Mouse (Mus musculus) cerebellum, postnatal 36 days (tissue): ENCODE measurements around the gene Gpx4.
"Not testable (repeated sequence)": the region's sequence is repeated elsewhere in the genome, so short reads cannot be mapped to it uniquely, and the experiment has no call there.

ENCODE experiments used
- DNase-seq, 2 experiments: peaks; one replicate each; pipeline ENCODE4 v3.0.0; 2021 to 2022; ENCODE audit warnings: mixed read lengths in 2 of 2

The Gpx4 gene

DNA sequence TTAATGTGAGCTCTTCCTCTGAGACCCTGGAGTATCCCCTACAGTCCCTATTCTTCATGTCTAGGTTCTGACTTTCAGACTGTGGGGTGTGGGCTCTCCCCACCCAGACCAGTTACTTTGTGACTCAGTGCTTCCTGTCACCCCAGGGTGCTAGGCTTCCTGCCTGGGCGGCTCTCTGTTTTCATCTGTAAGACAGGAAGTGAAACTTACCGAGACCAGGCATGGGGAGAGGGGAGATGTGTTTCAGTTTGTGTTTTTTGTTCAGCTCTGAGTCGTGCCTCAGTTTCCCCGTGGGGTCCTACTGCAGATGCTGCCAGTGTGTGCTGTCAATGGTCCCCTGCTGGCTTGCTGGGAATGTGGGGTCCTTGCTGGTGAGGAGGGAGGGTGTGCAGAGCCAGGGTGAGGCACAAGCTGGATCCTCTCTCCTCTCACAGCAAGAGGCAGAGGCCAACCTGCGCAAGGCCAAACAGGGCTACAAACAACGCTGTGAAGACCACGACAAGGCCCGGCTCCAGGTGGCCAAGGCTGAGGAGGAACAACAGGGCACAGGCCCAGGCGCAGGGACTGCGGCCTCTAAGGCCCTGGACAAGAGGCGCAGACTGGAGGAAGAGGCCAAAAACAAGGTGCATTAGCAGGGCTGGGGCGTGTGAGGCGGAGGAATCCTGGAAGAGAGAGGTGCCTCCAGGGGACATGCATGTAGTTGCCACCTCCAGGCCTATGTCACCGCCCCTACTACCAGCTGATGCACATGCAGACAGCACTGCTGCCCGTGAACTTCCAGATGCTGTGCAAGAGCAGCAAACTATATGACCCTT, 22.5 kb upstream of the Gpx4 start:
- no peak for DNase-seq

DNA sequence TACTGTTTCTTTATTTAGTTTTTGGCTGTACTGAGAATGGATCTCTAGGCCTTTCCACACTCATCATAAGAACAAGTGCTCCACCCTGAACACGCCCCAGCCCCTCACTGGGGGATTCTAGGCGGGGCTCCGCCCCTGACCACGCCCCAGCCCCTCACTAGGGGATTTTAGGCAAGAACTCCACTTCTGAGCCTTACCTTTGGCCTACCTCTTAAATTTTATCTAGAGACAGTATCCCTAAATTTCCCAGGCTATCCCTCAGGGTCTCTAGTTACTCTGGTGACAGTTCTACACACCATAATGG, 22.0 kb upstream of the Gpx4 start:
- no peak for DNase-seq

DNA sequence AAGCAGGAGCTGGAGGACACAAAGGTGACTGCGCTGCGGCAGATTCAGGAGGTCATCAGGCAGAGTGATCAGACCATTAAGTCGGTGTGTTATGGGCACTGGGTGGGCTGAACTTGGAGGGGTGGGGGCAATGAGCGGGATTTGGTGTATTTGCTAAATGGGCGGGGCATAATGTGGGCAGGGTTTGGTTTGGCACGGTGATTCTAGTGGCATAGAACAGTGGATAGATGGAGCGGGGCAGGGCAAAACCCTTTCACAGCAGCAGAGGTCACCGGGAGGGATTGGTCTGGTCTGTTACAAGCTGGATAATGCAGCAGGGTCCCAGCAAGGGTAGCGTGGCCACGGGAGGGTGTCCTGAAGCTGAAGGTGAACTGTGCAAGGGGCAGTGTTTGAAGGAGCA, 21.5 kb upstream of the Gpx4 start:
- no peak for DNase-seq

DNA sequence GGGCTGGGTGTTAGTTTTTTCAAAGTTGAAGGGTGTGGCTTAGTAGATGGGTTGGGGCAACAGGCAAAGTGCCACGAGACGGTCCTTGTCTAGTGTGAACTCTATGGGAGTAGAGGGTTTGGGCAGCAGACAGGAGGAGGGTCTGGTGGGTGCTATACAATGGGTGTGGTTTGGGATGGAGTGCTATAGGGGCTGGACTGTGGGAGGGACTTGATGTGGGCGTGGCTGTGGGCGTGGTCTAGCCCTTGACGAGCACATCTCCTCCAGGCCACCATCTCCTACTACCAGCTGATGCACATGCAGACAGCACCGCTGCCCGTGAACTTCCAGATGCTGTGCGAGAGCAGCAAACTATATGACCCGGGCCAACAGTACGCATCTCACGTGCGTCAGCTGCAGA, 21.1 kb upstream of the Gpx4 start:
- no peak for DNase-seq

DNA sequence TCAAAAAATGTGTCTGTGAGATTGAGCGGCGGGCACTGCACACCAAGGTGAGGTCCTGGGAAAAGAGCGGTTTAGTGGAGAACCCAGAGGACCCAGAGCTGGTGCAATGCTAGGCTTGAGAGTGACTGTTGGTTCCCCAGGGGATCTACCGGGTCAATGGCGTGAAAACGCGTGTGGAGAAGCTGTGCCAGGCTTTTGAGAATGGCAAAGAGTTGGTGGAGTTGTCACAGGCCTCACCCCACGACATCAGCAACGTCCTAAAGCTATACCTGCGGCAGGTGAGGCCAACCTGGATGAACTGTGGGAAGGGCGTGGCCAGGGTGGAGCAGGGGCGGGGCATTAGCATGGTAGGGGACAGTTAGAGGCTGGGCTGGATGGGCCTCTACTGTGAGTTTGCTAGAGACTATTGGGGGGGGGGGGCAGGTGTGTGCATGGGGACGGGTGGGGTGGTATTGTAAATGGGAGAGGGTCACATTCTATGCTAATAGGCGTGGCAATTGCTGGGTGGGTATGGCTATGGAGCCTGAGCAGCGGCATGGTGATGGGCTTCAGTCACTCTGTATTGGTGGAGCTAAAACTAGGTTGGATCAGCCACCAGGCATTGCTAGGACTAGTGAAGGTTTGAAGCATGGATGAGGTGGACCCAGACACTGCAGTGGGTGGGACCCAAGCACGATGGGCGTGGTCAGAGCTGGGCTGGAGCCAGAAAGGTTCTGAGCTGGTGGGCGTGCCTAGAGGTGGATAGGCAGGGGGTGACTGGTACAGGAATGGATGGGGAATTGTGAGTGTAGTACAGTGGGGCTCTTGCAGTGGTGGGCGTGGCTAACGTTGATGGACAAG, 19.1 kb upstream of the Gpx4 start:
- no peak for DNase-seq

DNA sequence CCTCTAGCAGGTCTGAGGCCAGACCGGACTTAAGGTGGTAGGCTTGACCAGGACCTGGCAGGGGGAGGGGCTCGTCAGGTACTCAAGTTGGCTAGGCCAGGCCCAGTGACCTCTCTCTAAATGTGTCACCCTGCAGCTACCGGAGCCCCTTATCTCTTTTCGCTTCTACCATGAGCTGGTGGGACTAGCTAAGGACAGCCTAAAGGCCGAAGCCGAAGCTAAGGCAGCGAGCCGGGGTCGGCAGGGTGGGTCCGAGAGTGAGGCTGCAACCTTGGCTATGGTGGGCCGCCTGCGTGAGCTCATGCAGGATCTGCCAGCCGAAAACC, 18.5 kb upstream of the Gpx4 start:
- no peak for DNase-seq

DNA sequence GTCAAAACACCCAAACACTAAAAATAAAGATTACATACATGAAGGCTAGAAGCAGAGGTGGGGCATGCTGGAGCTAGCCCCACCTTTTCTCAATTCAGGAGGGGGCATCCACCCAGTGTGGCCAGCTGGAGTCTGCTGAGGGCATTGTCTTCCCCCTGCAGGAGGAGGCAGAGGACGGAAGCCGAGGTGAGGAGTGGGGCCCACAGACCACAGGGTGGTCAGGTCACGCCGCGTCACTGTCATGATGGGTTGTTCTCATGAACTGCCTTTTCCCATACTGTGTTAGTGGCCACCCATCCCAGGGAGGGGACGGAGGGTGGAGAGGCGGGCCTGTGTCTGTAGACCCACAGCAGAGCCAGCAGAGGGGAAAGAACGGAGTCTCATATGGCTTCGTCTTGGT, 16.8 kb upstream of the Gpx4 start:
- DNase-seq = no peak

DNA sequence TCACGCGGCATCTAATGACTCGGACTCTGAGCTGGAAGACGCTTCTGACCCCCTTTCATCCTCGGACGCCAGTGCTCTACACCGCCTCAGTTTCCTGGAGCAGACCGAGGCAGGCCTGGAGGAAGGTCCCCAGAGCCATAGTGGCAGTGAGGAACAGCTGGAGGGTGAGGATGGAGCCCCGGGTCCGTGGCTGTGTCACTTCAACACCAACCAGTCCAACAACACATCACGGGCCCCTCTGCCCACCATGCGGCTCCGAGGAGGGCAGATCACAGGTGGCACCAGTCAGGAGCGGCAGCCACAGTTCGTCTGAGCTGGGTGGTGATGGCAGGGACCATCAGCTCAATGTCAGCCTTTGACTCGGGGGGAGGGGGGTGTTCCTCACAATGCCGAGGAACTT, 16.2 kb upstream of the Gpx4 start:
- DNase-seq = no peak

DNA sequence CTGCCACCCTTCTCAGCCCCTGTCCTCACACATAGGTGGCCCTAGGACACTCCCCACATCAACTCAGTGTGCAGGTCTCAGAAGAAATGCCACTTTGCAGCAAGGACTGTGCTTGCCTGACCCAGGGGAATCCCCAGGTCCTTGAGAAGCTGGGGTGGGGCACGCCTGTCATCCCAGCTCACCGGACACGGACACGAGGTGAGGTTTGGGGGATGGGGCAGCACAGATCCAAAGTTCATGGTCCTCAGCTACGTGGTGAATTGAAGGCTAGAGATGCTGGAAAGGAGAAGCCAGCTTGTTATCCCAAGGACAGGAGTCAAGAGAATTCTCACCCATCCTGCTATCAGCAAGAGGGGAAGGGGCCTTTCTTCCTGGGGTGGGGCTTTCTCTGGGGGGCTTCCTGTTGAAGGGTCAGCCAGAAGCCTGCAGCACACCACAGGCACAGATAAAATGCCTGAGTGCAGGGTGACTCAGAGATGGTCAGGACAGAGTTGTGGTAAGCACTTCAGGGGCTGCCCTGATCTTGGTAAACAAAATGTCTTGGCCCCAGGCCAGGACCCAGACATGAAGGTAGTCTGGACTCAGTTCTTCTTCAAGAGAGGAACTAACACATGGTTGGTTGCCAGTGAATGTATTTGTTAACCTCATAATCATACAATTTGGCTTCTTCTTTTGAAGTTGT, 14.0 kb upstream of the Gpx4 start:
- no peak for DNase-seq

DNA sequence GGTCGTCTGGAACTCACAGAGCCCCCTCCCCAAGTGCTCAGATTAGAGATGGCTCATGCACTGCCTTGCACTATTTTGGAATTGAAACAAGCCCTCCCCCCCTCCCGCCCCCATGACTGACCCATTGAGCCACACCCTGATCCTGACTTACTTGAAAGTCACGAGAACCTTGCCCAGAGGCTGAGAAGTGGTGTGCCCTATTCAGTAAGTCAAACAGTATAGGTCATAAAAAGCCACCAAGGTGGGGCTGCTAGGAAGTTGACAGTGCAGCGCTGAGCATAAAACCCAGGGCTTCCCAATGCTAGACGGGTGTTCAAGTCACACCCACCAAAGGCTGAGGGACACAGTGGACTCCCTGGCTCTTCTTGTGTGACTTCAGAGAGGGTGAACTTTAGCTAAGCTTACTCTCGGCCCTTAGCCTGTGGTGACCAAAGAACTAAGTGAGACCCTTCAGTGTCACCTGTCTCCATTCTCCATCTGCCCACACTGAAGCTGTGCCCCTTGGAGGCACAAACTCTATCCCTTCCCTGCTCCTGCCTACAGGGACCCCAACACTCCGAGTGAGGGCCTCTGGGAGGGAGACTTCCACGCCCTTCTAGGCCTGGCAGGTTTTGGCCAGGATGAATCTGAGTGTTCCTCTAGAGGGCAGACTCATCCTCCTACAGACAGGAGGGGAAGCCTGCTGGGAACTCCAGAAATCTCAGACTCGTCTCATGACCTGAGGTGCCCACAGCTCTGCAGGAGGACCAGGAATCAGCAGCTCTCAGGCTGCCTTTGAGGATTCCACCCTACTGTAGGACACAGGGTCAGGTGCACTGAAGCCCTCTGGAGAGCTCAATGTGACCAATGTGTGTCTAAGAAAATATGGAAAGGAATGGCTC, 13.2 kb upstream of the Gpx4 start:
- peak; percentile 49 to 51 for DNase-seq

DNA sequence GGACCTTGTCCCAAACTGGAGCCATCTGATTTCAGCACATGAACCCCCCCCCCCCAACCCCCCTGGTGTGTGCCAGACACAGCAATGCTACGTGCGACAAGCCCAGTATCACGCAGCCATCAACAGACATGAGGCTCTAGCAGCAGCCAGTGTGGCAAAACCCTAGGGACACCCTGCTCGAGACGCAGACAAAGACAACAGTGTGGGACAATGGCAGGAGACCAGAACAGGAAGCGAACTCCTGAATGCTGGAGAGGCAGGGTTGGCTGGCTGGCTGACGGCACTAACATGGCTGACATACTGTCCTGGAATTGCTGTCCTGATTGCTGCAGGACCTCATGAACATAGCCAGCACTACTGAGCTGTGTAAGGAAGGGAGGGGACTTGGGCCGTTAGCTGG, 11.8 kb upstream of the Gpx4 start:
- DNase-seq = no peak

DNA sequence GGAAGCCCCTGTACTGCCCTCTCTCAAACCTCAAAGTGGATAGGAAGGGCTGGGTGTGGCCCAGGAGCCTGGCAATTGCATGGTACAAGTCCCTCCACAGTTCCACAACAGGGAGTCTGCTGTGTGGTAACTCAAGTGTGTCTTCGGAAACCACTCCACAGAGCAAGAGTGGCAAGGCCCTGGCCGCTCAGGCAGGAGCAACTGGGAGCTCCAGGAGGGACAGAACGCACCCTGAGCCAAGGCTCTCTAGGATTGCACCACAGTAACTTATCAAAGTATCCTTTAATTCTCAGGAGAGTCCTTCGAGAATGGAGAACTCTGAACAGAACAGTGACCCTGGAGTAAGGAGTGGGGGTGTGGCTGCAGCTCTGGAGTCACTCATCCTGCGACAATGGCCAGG, 11.3 kb upstream of the Gpx4 start:
- no peak for DNase-seq

DNA sequence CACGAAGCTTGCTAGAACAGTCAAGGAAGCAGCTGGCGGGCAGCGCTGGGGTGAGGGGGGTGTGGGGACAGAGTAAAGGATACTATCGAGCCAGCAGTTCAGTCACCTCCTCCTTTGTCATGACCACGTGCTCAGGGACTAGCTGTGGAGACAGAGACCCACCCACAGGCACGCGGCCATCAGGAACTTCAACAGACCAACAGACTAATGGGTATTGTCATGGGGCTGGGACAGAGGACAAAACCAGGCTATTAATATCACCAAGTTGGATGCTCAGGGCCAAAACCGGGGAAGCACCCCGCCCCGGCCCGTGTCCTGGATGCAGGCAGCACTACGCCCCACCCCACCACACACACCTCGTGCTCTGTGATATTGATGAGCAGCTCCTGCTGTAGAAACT, 10.1 kb upstream of the Gpx4 start:
- peak in 1 of 2 experiments; percentile 4 for DNase-seq

DNA sequence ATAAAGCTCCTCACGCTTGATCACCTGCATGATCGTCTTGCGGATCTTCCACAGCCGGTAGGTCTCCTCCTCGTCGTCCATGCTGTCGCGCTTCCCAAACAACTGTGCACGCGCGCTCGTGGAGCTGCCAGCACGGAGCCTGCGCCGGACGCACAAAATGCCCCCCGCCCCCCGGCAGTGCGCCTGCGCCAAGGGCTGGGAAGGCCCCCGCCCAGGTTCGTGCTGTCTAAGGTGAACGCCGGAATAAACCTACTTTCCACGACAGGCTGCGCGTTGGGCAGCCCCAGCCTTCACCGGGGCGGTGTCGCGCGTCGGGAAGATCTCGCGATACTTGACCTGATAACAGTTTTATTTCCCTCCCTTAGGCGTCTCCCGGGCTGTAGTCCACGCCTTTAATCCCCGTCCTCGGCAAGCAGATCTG, 7.4 kb upstream of the Gpx4 start, which contains the start of gene Polr2e:
TSS of gene Polr2e (minus strand) at position 237 of the 421 bp plus-strand sequence.
- DNase-seq = peak; percentile 96

DNA sequence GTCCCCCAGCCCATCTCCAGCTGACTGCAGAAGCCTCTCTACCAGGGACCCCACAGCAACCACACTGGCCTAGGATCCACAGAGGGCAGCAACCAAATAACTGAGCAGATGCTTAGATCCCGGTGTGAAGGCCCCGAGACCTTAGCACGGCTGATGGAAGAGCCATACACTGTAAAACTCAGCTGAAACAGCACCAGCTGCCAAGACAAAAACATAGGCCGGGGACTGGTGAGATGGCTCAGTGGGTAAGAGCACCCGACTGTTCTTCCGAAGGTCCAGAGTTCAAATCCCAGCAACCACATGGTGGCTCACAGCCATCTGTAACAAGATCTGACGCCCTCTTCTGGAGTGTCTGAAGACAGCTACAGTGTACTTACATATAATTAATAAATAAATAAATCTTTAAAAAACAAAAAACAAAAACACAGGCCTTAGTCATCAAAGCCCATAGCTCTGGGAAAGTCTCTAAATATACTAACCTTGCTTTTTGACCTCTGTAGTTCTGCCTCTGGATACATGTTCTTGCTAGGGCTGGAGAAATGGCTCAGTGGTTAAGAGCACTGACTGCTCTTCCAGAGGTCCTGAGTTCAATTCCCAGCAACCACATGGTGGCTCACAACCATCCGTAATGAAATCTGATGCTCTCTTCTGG, 5.4 kb upstream of the Gpx4 start:
- not testable (repeated sequence) for DNase-seq

DNA sequence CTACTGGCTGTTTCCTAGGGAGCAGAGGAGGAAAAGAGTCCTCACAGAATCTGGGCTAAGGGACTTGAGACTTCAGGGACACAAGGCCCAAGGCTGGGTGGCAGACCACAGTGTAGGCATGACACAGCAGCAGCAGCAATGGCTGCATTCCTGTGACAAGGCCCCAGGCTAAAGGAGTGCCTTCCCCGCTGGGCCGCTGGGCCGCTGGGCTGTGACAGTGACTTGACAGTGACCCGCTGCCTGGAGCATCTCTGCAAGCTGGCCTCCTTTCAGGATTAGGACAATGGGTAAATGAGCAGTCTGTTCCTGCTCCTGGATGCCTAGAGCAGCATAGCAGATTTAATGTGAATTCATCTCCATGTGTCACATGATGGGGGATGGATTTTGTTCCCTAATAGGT, 2.9 kb upstream of the Gpx4 start:
- no peak for DNase-seq

DNA sequence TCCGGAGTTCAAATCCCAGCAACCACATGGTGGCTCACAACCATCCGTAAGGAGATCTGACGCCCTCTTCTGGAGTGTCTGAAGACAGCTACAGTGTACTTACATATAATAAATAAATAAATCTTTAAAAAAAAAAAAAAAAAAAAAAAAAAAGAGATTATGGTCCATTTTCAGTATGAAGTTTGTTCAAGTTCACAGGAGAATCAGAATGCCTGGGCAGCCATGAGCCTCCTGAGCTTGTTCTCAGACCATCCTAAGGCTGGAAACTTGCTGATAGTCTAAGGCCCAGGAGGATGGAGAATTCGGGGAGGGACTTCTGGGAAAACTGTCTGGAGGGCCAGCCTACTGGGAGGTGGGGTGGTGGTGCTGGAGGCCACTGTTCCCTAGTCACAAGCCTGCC, 1.6 kb upstream of the Gpx4 start:
- not testable (repeated sequence) for DNase-seq

DNA sequence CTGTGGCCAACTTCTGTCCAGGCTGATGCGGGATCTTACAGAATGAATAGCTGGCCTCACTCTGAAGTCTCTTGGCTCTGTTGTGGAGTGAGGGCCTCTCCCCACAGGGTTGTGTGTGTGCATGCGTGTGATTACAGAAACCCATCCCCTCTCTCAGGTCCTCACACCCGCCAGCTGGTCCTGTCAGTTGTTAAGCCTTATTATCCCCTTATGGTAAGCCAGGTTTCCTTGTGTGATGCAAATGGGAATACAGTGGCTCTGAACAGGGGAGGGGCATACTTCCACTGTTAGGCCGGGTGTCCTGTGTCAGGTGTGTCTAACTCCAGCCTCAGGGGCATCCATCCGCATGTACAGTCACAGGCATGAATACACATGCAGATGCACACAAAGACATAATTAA, 1.2 kb upstream of the Gpx4 start:
- no peak for DNase-seq

DNA sequence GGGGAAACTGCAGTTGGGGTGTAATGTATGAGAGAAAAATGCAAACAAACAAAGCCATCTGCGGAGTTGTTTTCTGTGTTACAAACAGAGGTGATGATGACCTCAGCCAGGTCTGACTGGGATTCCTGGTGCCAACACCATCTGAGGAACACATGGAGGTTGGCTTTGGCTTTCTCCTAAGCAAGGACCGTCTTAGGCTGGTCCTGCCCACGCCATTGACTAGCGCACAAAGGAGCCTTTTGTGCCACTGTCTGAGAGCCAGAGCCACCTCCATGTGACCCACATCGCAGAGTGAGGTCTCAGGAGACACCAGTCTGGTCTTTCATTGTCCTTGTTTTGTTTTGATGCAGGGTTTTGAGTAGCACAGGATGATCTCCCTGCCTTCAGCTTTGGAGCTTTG, 1.4 kb downstream of the Gpx4 start:
- no peak for DNase-seq

DNA sequence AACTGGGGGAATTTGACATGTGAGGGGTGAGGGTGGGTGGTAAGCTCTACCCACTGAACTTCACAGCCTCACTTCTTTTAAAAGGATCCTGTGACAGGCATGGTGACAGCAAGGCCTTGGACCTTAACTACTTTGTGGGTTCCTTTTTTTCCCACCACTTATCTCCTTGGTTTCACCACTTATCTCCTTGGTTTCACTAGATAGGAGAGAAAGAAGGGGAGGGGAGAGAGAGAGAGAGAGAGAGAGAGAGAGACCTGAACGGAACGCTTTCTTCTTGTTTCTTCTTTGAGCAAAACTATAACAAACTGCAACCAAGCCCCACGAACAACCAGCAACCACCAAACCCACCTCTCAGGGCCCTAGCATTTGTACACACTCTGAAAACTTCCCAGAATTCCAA, 1.9 kb downstream of the Gpx4 start:
- DNase-seq = no peak

DNA sequence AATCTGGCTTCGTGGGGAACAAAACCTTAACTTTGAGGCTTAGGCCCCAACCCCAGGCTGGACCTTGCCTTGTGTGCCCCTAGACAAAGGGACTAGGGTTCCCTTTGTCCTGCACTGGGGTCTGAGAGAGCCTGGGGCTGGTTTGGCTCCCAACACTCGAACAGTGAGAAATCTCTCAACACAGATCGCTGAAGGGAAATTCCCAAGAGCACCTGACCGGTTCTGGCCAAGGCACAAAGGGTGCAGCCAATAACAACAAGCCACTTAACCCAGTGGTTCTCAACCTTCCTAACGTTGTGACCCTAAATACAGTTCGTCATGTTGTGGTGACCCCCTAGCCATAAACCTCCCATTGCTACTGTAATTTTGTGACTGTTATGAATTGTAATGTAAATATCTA, 3.3 kb downstream of the Gpx4 start:
- DNase-seq = no peak

DNA sequence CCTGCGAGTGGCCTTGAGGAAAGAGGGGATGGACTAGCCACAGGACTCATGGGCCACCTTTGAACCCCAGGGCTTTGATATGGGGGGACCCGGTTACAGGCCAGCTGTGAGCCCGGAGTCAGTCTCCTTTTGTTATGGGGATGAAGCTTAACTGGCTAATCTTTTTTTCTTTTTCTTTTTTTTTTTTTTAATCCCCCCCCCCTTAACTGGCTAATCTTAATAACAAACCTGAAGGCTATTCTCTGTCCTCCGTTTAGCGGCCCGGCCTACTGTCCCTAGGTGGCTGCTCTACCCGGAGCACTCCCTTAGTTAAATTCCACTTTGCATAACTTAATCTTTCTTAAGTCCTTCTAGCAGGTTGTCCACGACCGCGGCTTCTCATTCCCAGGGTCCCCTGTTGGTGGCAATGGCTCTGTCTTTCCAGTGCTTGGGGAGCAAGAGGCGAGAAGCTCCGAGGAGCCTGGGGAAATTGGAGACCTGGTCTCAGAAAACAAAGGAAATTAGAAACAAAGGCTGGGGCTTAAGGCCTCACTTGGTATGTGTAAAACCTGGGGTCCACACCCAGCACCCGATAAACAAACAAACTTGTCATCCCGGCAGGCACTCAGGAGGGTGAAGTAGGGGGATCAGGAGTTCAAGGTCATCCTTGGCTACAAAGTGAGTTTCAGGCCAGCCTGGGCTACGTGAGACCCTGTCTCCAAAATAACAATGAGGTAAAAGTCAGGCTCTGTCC, 4.1 kb downstream of the Gpx4 start:
- DNase-seq = no peak
